Mouse (Mus musculus): ENCODE measurements around the gene Serpinf2.
"Not testable (repeated sequence)": the region's sequence is repeated elsewhere in the genome, so short reads cannot be mapped to it uniquely, and the experiment has no call there.

Serpinf2 gene

DNA sequence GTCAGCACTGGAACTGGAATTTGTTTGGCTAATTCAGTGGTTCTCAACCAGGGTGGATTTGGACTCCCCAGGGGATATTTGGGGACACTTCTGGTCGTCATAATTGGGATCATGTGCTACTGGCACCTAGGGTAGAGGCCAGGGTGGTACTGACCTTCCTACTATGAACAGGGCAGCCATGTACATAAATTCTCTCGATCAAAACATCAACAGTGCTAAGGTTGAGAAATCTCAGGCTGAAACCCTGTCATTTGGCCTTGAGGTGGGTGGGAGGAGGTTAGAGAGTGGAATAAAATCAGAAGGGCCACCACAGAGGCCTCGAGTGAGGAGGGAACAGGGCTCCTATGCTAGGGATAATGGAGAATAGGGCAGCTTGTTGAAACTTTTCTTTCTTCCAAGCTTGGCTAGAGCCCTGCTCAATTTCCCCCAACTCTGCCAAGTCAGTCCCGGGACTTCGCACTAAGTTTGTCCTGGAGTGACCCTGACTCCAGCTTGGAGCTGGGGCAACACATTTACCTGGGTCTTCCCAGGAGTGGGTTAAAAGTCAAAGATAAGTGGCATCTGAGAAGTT, 19.8 kb upstream of the Serpinf2 start:
- no peak for DNase-seq

- peak in 1 of 2 experiments; percentile 28 for DNase-seq
Observed at GRCm38 (mm10) chr11:75458628-75459041, 19.2 kb upstream of the Serpinf2 start.

DNA sequence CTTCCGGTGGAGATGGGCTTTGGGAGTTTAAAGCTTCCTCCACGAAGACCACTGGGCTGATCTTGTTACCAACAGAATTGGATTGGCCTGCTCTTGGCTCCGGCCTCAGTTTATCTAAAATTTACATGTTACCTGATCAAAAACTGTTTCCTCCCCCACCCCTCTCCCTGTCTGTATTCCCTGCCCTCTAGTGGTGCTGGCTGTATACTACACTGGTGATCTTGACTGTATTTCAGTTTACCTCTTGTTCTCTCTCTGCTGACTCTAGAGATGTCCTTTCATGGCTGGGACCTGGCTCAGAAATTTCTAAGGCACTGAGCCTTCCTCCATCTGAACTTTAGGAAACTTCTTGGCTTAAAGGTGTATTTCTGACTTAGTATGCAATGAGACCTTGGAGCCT, 18.8 kb upstream of the Serpinf2 start:
- DNase-seq, result peak in 1 of 2 experiments; percentile 41

DNA sequence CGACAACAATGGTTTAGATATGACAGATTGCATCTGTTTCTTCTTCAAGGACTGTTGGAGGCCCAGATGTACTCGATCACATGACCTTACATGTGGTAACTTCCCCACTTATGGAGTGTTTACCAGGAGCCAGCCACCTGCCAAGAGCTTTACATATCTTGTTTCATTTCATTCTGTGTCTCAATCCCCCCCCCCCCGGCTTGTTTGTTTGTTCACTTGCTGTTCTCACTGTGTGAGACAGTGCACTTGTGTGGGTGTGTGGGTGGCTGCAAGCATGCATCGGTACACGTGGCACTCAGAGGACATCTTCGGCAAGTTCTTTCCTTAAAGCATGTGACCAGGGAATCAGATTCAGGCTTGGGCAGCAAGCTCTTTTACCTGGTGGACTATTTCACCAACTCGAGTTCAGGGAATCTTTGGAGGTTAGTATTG, 17.1 kb upstream of the Serpinf2 start:
- no peak for DNase-seq

- not testable (repeated sequence) for DNase-seq
Observed at GRCm38 (mm10) chr11:75455971-75456370, 16.6 kb upstream of the Serpinf2 start.

DNA sequence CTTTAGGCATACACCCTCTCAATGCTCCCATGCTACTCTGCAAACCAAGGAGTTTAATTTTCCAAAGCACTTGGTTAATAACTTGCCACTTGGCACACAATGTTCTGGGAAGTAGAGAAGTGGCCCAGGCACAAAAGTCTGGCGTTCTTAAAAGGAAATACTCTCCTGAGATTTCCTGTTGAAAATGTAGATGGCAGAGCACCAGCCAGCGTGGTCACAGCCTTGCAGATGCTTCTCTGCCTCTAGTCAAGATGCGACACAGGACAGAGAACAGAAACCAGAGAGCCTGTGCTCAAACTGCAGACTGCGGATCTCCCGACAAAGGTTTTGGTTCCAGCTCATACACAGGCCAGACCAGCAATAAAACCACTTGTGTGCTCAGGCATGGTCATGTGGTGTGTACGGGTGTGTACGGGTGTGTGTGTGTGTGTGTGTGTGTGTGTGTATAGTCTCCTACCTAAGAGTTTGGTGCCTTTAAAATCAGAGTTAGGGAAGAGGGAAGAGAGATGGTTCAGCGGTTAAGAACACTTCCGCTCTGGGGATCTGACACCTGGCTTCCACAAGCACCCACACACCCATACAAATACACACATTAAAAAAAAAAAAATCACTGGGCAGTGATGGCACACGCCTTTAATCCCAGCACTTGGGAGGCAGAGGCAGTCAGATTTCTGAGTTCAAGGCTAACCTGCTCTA, 15.8 kb upstream of the Serpinf2 start:
- DNase-seq, result peak; percentile 29 to 35

DNA sequence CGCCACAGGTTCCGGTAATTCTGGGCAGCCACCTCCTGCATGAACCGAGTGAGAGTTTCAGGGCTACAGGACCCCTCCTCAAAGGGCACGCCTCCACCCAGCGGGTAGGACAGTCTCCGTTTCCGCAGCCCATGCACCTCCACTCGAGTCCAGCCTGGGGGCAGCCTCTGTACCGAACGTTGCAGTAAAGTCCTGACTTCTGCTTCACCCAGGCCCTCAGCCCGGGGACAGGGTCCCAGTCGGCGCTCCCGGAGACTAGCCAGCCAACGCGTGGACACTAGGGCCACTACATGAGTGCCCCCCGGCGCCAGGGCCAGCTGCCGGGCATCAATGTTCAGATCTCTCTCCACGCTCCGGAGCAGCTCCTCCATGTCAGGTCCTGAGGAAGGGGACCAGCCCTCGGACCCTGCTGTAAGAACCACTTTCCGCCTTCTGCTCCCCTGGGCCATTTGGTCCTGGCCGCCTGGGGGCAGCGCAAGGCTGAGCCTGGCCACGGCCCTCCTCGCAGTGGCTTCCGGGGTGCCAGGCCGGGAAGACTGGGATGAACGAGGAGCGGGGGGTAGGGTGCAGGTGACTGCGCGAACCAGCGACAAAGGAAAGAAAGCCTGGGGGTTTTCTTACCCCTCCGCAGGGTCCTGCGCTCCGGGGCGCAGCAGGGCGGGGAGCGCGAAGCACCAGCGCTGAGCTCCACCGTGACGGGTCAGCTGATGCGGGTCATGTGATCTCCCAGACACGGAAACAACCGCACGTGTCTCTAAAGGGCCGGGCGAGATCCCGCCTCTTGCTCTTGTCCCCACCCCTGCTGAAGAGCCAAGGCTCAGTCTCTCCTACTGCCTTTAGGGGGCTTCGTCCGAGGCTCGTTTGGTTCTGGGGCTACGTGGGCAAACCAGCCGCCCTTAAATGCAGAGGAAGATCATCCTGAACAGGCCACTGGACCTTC, 14.9 kb upstream of the Serpinf2 start, which contains the start of gene Wdr81:
Wdr81 (minus strand) TSS at position 727 of the 940 bp plus-strand sequence.
- DNase-seq, result peak; percentile 81 to 83

GRCm38 (mm10) chr11:75452812-75453557, 13.6 kb upstream of the Serpinf2 start:
- no peak for DNase-seq

DNA sequence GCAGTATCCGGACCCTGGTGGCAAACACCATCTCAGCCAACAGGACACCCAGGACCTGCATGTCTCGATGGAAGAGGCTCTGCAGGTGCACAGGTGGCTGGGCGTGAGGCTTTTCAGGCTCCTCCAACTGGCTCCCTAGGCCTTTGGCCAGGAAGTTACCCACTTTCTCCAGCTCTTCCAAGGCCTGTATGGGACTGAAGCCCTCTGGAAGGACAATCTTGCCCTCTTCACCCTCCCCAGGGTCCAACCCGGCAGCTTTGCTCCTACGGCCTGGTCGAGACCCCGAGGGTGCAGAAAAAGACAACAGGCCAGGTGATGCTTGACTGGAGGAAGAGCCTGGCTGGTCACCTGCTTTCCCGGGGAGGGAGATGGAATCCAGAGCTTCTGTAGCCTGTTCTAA, 12.7 kb upstream of the Serpinf2 start:
- DNase-seq, result no peak

DNA sequence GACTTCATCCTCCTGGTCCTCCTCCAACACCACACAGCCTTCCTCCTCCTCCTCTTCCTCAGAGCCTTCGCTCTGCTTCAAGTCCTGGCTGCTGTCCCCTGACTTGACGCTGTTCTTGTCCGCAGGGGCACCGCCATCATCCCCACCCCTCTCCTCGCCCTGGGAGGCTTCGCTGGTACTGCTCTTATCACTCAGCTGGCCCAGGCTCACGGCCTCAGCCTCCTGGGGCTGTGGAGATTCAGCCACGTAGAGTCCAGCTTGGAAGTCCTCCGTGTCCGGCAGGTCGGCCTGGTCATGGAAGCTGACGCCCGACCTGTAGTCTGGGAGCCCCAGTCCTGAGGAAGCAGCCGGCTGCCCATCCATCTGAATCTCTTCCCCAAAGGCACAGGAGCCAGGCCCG, 11.5 kb upstream of the Serpinf2 start:
- no peak for DNase-seq

DNA sequence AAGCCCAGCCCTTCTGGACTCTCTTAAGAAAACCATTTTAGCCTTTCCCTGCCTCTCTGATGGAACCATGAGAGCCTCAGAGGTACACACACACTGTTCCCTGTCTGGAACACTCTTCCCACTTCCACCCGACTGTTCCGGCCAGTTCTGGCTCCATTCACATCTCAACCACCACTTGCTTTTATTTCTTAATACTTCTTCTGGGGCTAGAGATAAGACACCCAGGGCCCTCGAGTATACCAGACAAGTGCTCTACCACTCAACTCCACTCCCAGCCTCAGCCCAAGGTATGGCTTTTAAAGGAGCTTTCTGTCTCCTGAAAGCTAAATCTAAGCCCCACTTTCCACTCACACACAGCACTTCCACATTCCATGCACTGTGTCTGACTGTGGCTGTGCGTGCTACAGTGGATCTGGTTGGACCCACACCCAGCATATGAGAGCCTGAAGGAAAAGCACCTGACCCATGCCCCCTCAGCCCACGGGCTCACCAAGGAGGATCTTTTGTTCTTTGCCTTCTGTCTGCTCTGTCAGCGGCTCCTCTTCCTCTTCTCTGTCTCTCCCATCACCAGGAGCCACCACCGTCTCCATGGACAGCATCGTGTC, 11.0 kb upstream of the Serpinf2 start:
- no peak for DNase-seq

- no peak for DNase-seq
Observed at GRCm38 (mm10) chr11:75449695-75450094, 10.3 kb upstream of the Serpinf2 start.

- DNase-seq, result no peak
Observed at GRCm38 (mm10) chr11:75448575-75448974, 9.2 kb upstream of the Serpinf2 start.

DNA sequence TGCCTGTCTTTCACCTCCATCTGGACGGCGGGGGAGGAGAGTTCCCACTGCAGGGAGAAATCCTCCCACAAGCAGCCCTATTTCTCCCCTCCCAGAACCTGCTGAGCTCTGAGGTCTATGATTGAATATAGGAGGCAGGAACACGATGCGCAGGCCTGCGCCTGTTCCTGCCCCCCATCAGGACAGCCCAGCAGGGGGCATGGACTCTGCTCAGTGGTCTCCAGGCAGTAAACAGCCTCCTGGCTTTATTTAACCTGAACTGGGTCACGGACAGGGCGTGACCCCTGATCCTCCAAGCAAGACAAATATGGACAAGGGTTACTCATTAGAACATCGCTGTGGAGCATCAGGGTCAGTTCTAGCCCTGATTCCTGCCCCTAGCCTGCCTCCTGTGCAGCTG, 4.3 kb upstream of the Serpinf2 start:
- no peak for DNase-seq

- DNase-seq, result no peak
Observed at GRCm38 (mm10) chr11:75441601-75442000, 2.2 kb upstream of the Serpinf2 start.

DNA sequence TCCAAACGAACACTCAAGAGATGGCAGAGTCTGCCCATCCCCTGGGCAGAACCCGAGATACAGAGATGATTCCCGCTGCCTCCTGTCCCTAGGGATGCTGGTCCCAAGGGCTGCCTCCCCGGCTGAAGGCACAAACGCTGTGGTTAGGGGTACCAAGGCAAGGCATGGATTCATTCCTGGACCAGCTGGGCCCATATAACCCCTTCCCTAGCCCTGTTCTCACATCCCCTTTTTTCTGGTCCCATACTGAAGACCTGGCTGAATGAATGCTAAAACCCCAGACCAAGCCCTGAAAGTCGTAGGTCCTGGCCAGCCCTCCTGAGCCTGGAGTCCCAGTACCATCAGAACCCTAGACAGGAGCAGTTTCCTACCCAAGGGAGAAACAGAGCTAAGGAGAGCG, 1.6 kb upstream of the Serpinf2 start:
- DNase-seq, result no peak

DNA sequence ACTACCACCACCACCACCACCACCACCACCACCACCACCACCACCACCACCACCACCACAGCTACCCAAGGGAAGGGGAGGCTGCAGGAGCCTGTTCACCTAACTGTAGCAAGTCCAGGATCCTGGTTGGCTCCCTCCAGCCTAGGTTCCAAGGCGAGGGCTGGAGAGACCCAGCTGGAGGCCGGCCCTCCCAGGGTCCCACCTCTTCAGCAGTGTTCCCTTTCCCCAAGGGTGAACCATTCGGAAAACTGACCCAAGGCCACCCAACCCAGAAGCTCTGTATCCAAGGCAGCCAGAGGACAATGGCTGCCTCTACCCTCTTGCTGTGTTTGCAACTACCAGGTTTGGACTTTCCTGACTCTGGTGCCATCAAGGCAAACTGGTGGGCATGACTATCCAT, 560 bp upstream of the Serpinf2 start:
- no peak for DNase-seq

DNA sequence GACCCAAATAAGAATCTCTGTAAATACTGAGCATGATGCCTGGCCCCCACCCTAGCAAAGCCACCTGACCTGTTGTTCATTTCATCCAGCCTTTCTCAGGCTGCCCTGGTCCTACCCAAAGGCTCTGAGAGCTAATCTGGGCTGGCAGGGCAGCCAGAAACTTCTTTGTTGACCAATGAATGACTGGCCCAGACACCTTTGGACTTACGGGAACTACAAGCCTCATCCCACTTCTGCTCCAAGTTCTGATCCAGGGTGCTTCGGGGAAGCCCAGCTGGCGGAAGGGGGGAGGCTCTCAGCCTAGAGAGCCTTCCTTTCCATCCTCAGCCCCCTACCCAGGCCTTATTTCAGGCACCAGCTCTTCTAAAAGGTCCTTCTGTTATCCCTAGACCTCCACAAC, 587 bp downstream of the Serpinf2 start:
- DNase-seq, result no peak

DNA sequence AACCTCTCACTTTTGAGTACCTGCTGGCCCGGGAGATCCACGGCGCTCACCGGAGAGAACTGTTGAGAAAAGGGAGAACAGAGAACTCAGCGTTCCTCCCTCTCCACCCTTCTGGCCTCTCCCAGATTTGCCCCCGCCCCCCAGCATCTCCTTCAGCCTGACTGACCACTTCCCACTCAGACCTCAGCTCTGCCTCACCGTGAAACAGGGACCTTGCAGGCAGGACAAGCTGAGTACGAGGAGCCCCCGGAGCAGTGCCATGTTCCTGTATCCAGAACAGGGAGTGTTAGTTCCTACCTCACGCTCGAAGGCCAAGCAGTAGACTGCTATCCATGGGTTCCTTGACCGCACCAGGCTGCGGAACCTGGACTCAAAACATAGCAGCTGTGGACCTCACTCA, 1.2 kb downstream of the Serpinf2 start:
- DNase-seq, result no peak

GRCm38 (mm10) chr11:75434138-75434537, 5.3 kb downstream of the Serpinf2 start:
- DNase-seq, result no peak

GRCm38 (mm10) chr11:75431307-75431706, 8.1 kb downstream of the Serpinf2 start:
- no peak for DNase-seq

DNA sequence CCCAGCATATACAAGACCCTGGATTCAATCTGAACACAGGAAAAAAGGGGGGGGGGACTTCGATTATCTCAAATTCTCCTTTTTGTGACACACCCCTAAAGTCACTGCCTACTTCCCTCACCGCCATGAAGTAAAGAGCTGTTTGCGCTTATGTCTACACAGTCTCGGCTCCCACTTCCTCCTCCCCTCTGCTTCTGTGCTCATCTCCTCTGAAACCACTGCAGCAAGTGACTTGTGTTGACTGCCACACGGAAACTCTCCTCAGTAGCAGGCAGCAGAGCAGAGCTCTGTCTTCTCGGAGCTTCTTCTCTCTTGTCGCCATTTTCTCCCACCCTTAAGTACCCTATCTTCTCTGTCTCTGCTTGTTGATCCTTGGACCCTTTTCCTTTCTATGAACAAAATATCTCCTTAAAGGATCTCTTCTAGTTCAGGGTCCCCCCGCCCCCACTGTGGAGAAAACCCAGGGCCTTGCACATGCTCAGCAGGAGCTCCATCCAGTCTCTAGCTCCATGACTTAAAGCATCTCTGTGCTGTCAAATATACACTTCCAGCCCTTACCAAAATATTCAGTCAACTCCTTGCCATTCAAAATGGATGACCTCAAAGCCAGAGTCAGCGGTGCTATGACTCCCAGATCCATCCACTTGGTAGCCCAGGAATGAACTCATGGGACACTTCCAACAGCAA, 10.2 kb downstream of the Serpinf2 start:
- DNase-seq, result peak; percentile 44 to 53

Data from spleen, adult 18-20 months (tissue).